Mouse (Mus musculus): ENCODE data around the gene Caprin1. TPM values are rescaled to one million over a fixed set of nuclear protein-coding genes. Genes with fewer than 3 reads are reported as not detected.

Gene Caprin1
- polyA plus RNA-seq, 1 experiment from 2014 or later: 649 TPM

- H3K9ac ChIP-seq (ENCODE audit: low read length): no peak overlapping the region
- no peak overlapping the region for H3K4me3 ChIP-seq (ENCODE audit: low read depth, low read length)
- no peaks in the 10 kb centered on the region for H3K27me3 ChIP-seq (ENCODE audit: control insufficient read depth, insufficient read depth, low read length)
- WGBS: 96% methylated on average over 6 of the region's 6 CpGs
- H3K27ac ChIP-seq (ENCODE audit: low read depth, low read length): no peak overlapping the region
- no peaks in the 10 kb centered on the region for H3K4me1 ChIP-seq (replicated peaks; ENCODE audit: control insufficient read depth, insufficient read depth, low read length)
- no peaks in the 10 kb centered on the region for H3K9me3 ChIP-seq (ENCODE audit: control insufficient read depth, low read length)
- DNase-seq (ENCODE audit: low spot score) (no peak), ATAC-seq (replicated peaks; ENCODE audit: low FRiP score) (no peak)
- no peak overlapping the region for H3K4me2 ChIP-seq (ENCODE audit: low read depth, low read length, severe bottlenecking)
- H3K36me3 ChIP-seq (ENCODE audit: control insufficient read depth, insufficient read depth, low read length): peaks cover 6% of the 10 kb centered on the region
Measured at GRCm38 (mm10) chr2:103731423-103731822, 66.0 kb downstream of the Caprin1 start.

DNA sequence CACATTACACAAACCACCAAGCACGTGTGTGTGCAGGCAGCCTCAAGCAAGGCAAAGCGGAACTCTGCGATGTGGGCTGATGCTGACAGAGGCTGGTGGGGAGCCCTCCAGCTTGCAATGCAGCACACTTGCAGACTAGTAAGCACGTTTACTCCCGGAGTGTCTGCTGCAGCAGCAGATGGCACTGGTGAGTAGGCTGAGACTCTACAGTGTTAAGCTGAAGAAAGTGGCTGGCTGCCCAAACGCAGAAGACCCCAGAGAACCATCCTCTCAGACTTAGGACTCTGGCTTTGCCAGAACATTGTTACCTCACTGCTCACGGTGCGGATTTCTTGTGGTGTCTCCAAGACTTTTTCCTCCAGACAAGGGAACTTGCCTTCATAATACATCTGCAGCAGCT lies 66.5 kb downstream of the Caprin1 start:
- Histone ChIP-seq H3K9ac (ENCODE audit: low read length) (no peak overlapping the region), H3K4me1 (replicated peaks; ENCODE audit: control insufficient read depth, insufficient read depth, low read length) (no peaks in the 10 kb centered on the region), H3K9me3 (ENCODE audit: control insufficient read depth, low read length) (no peaks in the 10 kb centered on the region), H3K27ac (ENCODE audit: low read depth, low read length) (no peak overlapping the region), H3K4me2 (ENCODE audit: low read depth, low read length, severe bottlenecking) (no peak overlapping the region), H3K36me3 (ENCODE audit: control insufficient read depth, insufficient read depth, low read length) (peaks cover 6% of the 10 kb centered on the region), H3K4me3 (ENCODE audit: low read depth, low read length) (no peak overlapping the region), H3K27me3 (ENCODE audit: control insufficient read depth, insufficient read depth, low read length) (no peaks in the 10 kb centered on the region)
- WGBS: 89% methylated on average over 8 of the region's 8 CpGs
- no peak for DNase-seq (ENCODE audit: low spot score)
- ATAC-seq (replicated peaks; ENCODE audit: low FRiP score): no peak

DNA sequence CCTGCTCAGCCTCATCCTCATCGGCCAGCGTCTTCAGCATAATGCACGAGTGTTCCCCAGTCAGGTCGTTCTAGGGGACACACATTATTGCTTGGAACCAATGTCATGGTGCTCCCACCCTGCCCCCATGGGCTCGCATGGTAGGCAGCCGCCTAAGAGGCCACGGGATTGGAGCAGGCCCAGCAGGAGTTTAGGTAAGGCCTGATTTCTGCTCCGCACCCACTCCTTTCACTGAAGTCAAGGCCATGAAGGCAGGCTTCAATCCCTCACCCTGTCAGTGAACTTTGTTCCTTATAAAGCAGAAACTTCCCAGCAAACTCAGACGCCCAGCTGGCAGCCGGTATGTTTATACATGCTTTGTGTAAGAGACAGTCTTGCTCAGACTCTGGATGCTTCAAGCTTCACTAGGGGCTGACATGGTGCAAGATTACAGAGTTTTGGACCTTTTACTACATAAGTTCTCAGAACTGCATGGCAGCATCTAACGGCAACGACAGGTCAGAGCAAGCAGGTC lies 69.4 kb downstream of the Caprin1 start:
- no peaks in the 10 kb centered on the region for H3K4me1 ChIP-seq (replicated peaks; ENCODE audit: control insufficient read depth, insufficient read depth, low read length)
- ATAC-seq (replicated peaks; ENCODE audit: low FRiP score) (no peak), DNase-seq (ENCODE audit: low spot score) (no peak)
- no peak overlapping the region for H3K9ac ChIP-seq (ENCODE audit: low read length)
- H3K4me2 ChIP-seq (ENCODE audit: low read depth, low read length, severe bottlenecking): no peak overlapping the region
- WGBS: 92% methylated on average over 12 of the region's 12 CpGs
- no peaks in the 10 kb centered on the region; the same call in 1 of the 2 replicates for H3K36me3 ChIP-seq (ENCODE audit: control insufficient read depth, insufficient read depth, low read length)
- no peak overlapping the region for H3K4me3 ChIP-seq (ENCODE audit: low read depth, low read length)
- no peaks in the 10 kb centered on the region for H3K27me3 ChIP-seq (ENCODE audit: control insufficient read depth, insufficient read depth, low read length)
- H3K9me3 ChIP-seq (ENCODE audit: control insufficient read depth, low read length): no peaks in the 10 kb centered on the region
- no peak overlapping the region for H3K27ac ChIP-seq (ENCODE audit: low read depth, low read length)

- Histone ChIP-seq H3K36me3 (ENCODE audit: control insufficient read depth, insufficient read depth, low read length) (no peaks in the 10 kb centered on the region; the same call in 1 of the 2 replicates), H3K9me3 (ENCODE audit: control insufficient read depth, low read length) (no peaks in the 10 kb centered on the region), H3K4me1 (replicated peaks; ENCODE audit: control insufficient read depth, insufficient read depth, low read length) (no peaks in the 10 kb centered on the region), H3K4me3 (ENCODE audit: low read depth, low read length) (no peak overlapping the region), H3K27ac (ENCODE audit: low read depth, low read length) (no peak overlapping the region), H3K9ac (ENCODE audit: low read length) (no peak overlapping the region), H3K27me3 (ENCODE audit: control insufficient read depth, insufficient read depth, low read length) (no peaks in the 10 kb centered on the region), H3K4me2 (ENCODE audit: low read depth, low read length, severe bottlenecking) (no peak overlapping the region)
- ATAC-seq (replicated peaks; ENCODE audit: low FRiP score) (no peak), DNase-seq (ENCODE audit: low spot score) (no peak)
- WGBS: 94% methylated on average over 2 of the region's 2 CpGs
Measured at GRCm38 (mm10) chr2:103724521-103724920, 72.9 kb downstream of the Caprin1 start.

DNA sequence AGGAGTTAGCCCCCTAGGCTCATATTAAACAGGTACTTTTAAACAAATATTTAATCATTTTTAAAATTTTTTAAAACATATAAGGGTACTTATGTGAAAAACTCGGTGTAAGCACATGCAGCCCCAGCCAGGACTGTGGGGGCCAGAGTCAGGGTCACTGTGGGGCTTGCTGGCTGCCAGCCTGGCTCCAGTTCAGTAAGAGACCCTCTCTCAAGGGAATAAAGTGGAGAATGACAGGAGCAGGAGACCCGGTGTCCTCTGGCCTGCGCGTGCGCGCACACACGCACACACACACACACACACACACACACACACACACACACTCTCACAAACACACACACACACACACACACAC lies 78.2 kb downstream of the Caprin1 start:
- WGBS: 96% methylated on average over 7 of the region's 7 CpGs

GRCm38 (mm10) chr2:103718594-103719291 lies 78.7 kb downstream of the Caprin1 start:
- Histone ChIP-seq H3K9ac (ENCODE audit: low read length) (no peak overlapping the region), H3K4me2 (ENCODE audit: low read depth, low read length, severe bottlenecking) (no peak overlapping the region), H3K36me3 (ENCODE audit: control insufficient read depth, insufficient read depth, low read length) (peaks cover 2% of the 10 kb centered on the region; the same call in 1 of the 2 replicates), H3K9me3 (ENCODE audit: control insufficient read depth, low read length) (no peaks in the 10 kb centered on the region), H3K4me1 (replicated peaks; ENCODE audit: control insufficient read depth, insufficient read depth, low read length) (no peaks in the 10 kb centered on the region), H3K27me3 (ENCODE audit: control insufficient read depth, insufficient read depth, low read length) (no peaks in the 10 kb centered on the region), H3K4me3 (ENCODE audit: low read depth, low read length) (no peak overlapping the region), H3K27ac (ENCODE audit: low read depth, low read length) (no peak overlapping the region)
- ATAC-seq (replicated peaks; ENCODE audit: low FRiP score) (peak; percentile 83), DNase-seq (ENCODE audit: low spot score) (peak; percentile 83)
- WGBS: 60% methylated on average over 8 of the region's 8 CpGs

More for the DNA sequence above, 78.2 kb downstream of the Caprin1 start:
- no peaks in the 10 kb centered on the region for H3K4me1 ChIP-seq (replicated peaks; ENCODE audit: control insufficient read depth, insufficient read depth, low read length)
- H3K4me3 ChIP-seq (ENCODE audit: low read depth, low read length): no peak overlapping the region
- no peaks in the 10 kb centered on the region for H3K9me3 ChIP-seq (ENCODE audit: control insufficient read depth, low read length)
- H3K4me2 ChIP-seq (ENCODE audit: low read depth, low read length, severe bottlenecking): no peak overlapping the region
- H3K27ac ChIP-seq (ENCODE audit: low read depth, low read length): no peak overlapping the region
- H3K36me3 ChIP-seq (ENCODE audit: control insufficient read depth, insufficient read depth, low read length): peaks cover 2% of the 10 kb centered on the region; the same call in 1 of the 2 replicates
- ATAC-seq (replicated peaks; ENCODE audit: low FRiP score) (no peak), DNase-seq (ENCODE audit: low spot score) (no peak)
- no peak overlapping the region for H3K9ac ChIP-seq (ENCODE audit: low read length)
- no peaks in the 10 kb centered on the region for H3K27me3 ChIP-seq (ENCODE audit: control insufficient read depth, insufficient read depth, low read length)

- 69% methylated on average over 4 of the region's 4 CpGs for WGBS
- H3K36me3 ChIP-seq (ENCODE audit: control insufficient read depth, insufficient read depth, low read length): peaks cover 2% of the 10 kb centered on the region; the same call in 1 of the 2 replicates
- ATAC-seq (replicated peaks; ENCODE audit: low FRiP score): no peak
Measured at GRCm38 (mm10) chr2:103714412-103714811, 83.0 kb downstream of the Caprin1 start.

GRCm38 (mm10) chr2:103713831-103714230 lies 83.6 kb downstream of the Caprin1 start:
- no peaks in the 10 kb centered on the region for H3K27me3 ChIP-seq (ENCODE audit: control insufficient read depth, insufficient read depth, low read length)
- no peak overlapping the region for H3K4me2 ChIP-seq (ENCODE audit: low read depth, low read length, severe bottlenecking)
- no peaks in the 10 kb centered on the region for H3K9me3 ChIP-seq (ENCODE audit: control insufficient read depth, low read length)
- H3K36me3 ChIP-seq (ENCODE audit: control insufficient read depth, insufficient read depth, low read length): peaks cover 2% of the 10 kb centered on the region; the same call in 1 of the 2 replicates
- DNase-seq (ENCODE audit: low spot score) (no peak), ATAC-seq (replicated peaks; ENCODE audit: low FRiP score) (no peak)
- no peak overlapping the region for H3K9ac ChIP-seq (ENCODE audit: low read length)
- no peak overlapping the region for H3K4me3 ChIP-seq (ENCODE audit: low read depth, low read length)
- 95% methylated on average over 7 of the region's 7 CpGs for WGBS
- no peak overlapping the region for H3K27ac ChIP-seq (ENCODE audit: low read depth, low read length)
- no peaks in the 10 kb centered on the region for H3K4me1 ChIP-seq (replicated peaks; ENCODE audit: control insufficient read depth, insufficient read depth, low read length)

More at GRCm38 (mm10) chr2:103714412-103714811, 83.0 kb downstream of the Caprin1 start:
- Histone ChIP-seq H3K9ac (ENCODE audit: low read length) (no peak overlapping the region), H3K9me3 (ENCODE audit: control insufficient read depth, low read length) (no peaks in the 10 kb centered on the region), H3K4me3 (ENCODE audit: low read depth, low read length) (no peak overlapping the region), H3K27ac (ENCODE audit: low read depth, low read length) (no peak overlapping the region), H3K4me1 (replicated peaks; ENCODE audit: control insufficient read depth, insufficient read depth, low read length) (no peaks in the 10 kb centered on the region), H3K4me2 (ENCODE audit: low read depth, low read length, severe bottlenecking) (no peak overlapping the region), H3K27me3 (ENCODE audit: control insufficient read depth, insufficient read depth, low read length) (no peaks in the 10 kb centered on the region)
- DNase-seq (ENCODE audit: low spot score): no peak

Measured in forebrain, embryonic 11.5 days (tissue).